Mouse (Mus musculus) spleen, adult 2 months (tissue): Measurements from ENCODE around the gene Bola2.

Experiments
- CTCF ChIP-seq: fragments of 200-500 bp; IDR thresholded peaks from 2 replicates; pipeline ENCODE4 v1.5.1; 2011; ENCODE audit warnings: mild to moderate bottlenecking, inconsistent platforms; ENCODE audit not compliant: insufficient read depth, insufficient read length, insufficient replicate concordance; ENCODE audit errors: extremely low read depth
- POLR2A ChIP-seq: fragments of 200-500 bp; IDR thresholded peaks from 2 replicates; pipeline ENCODE4 v1.6.1; 2011; ENCODE audit warnings: low read depth, low read length, inconsistent platforms

- TF ChIP-seq CTCF (no peak), POLR2A (no peak)
These were observed 35.4 kb upstream of the Bola2 start for GRCm38 (mm10) chr7:126659771-126660170.
